Mouse (Mus musculus): ENCODE measurements around the gene Mcoln1. TPM values are rescaled to one million over a fixed set of nuclear protein-coding genes. Genes with fewer than 3 reads are reported as not detected.
A peak's percentile ranks its signal among the peaks of the same experiment; 100 is the strongest.

Mcoln1 gene
- total RNA-seq, 1 experiment from 2014 or later = 29.8 TPM

DNA sequence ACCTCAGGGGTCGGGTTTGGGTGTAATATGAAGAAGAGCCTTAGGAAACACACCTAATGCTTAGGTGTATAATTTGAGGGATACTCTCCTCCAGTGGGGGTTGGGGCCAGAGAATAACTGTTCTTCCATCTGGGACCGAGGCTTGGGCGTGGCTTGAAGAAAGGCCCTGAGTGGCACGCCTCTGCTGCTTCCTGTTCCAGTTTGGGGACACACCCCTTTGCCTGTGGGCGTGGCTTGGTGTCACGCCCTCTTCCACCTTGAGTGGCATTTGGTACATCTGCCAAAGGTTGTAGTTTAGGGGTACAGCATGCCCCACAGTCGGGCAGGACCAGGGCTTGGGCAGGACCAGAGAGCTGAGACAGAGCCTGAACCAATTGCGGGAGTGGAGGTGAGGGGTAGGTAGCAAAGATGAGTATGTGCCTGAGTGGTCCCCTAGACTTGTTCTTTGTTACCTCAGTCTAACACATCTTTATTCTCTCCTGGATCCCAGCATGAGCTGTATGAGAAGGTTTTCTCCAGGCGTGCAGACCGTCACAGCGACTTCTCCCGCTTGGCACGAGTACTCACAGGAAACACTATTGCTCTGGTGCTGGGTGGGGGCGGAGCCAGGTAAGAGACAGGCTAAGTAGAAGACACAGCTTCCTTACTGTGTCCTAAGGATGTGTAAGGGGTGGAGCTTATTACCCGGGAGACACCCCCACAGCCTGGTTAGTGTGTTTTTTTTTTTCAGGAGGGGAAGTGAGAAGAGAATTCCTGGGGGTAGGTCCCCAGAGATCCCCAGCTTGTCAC, 36.0 kb downstream of the Mcoln1 start:
- peak in 1 of 2 experiments; percentile 24; a peak in 1 of 4 replicates for ATAC-seq (replicated peaks in 1 of 2; ENCODE audit: insufficient read depth in 1 of 2, low FRiP score in 2 of 2, low TSS enrichment in 1 of 2, low read depth in 1 of 2, poor library complexity in 2 of 2, severe bottlenecking in 2 of 2)

DNA sequence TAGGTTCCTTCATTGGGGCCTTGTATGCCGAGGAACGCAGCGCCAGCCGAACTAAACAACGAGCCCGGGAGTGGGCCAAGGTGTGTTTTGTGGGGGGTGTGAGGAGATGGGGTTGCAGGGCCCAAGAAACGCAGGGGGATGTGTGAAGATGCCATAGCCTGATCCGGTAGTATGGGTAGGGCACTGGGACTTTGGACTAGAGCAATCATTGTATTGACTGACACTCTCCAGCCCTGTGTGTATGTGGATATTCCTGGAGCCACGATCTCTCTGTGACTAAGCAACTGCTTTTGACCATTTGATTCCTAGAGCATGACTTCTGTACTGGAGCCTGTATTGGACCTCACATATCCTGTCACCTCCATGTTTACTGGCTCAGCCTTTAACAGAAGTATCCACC, 36.7 kb downstream of the Mcoln1 start:
- no peak for ATAC-seq (replicated peaks in 1 of 2; ENCODE audit: insufficient read depth in 1 of 2, low FRiP score in 2 of 2, low TSS enrichment in 1 of 2, low read depth in 1 of 2, poor library complexity in 2 of 2, severe bottlenecking in 2 of 2)

DNA sequence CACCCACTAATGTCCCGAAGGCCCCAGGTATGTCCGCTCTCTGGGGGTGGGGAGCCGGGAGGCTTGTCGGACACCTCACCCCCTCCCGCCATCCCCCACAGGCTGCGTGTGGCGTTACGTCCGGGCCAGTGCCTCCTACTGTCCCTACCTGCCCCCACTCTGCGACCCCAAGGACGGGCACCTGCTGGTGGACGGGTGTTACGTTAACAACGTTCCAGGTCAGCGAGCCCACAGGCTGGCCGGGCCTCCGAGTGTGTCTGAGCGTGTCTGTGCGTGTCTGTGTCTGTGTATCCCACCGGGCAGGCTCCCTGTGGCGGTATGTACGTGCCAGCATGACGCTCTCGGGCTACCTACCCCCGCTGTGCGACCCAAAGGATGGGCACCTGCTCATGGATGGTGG, 37.4 kb downstream of the Mcoln1 start:
- ATAC-seq (replicated peaks in 1 of 2; ENCODE audit: insufficient read depth in 1 of 2, low FRiP score in 2 of 2, low TSS enrichment in 1 of 2, low read depth in 1 of 2, poor library complexity in 2 of 2, severe bottlenecking in 2 of 2) = no peak

DNA sequence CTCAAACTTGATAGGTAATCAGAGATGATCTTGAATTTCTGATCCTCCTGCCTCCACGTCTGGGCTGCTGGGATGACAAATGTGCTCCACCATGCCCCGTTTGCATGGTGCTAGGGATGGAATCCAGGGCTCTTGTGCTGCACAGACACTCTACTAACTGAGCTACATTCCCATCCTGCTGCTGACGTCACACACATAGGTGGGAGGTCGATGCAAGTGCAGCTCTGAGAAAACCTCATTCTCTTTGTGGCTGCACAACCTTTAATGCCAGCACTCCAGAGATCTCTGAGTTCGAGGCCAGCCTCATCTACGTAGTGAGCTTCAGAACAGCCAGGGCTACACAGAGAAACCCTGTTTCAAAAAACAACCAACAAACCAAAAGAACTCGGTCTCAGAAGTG, 38.9 kb downstream of the Mcoln1 start:
- no peak for ATAC-seq (replicated peaks in 1 of 2; ENCODE audit: insufficient read depth in 1 of 2, low FRiP score in 2 of 2, low TSS enrichment in 1 of 2, low read depth in 1 of 2, poor library complexity in 2 of 2, severe bottlenecking in 2 of 2)

DNA sequence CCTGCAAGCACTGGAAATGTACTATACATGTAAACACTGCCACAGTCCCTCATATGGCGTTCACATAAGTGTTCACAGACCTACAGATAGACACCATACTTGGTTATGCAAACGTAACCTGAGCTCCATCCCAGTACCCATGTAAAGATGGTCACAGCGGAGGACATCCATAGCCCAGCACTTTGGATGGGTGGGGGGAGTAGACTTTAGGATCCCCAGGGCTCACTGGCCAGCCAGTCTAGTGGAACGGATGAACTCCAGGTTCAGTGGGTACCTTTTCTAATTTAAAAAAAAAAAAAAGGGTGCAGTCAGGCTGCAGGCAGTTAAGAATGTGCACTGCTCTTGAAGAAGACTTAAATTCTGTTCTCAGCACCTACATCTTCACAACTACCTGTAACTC, 39.8 kb downstream of the Mcoln1 start:
- ATAC-seq (replicated peaks in 1 of 2; ENCODE audit: insufficient read depth in 1 of 2, low FRiP score in 2 of 2, low TSS enrichment in 1 of 2, low read depth in 1 of 2, poor library complexity in 2 of 2, severe bottlenecking in 2 of 2) = no peak

DNA sequence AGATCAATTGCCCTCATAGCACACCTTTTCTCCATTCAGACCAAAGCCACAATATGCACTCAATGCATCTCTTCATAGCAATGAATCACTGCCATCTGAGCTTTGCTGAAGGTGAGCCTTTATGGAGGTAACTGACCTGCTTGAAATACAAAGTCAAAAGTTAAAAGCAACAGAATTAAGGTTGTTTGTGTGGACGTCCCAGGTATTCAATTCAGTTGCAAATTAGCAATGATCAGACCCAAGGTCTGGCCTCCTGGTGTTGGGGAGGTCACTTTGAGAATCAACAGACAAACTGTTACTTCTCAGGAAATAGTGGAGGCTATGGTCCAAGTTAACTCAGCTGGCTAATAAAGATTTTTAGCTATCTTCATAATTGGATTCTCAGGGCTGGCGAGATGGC, 46.3 kb downstream of the Mcoln1 start:
- ATAC-seq (replicated peaks in 1 of 2; ENCODE audit: insufficient read depth in 1 of 2, low FRiP score in 2 of 2, low TSS enrichment in 1 of 2, low read depth in 1 of 2, poor library complexity in 2 of 2, severe bottlenecking in 2 of 2) = no peak

DNA sequence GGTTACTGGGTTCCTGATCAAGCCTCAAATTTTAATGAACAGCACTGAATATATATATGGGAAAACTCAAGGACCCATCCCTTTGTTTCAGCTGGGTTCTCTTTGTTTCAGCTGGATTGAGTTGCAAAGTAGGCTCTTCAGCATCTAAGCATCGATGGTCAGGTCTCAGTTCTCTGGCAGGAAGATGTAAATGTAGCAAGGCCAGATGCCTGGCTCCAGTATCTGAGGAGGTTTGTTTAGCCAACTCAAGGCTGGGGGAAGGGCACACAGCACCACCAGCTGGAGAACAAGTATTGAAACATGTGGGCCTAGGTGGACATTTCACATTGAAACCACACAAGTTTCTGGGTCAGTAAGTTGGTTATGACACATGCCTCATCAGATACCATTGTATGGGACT, 52.0 kb downstream of the Mcoln1 start:
- no peak for ATAC-seq (replicated peaks in 1 of 2; ENCODE audit: insufficient read depth in 1 of 2, low FRiP score in 2 of 2, low TSS enrichment in 1 of 2, low read depth in 1 of 2, poor library complexity in 2 of 2, severe bottlenecking in 2 of 2)

DNA sequence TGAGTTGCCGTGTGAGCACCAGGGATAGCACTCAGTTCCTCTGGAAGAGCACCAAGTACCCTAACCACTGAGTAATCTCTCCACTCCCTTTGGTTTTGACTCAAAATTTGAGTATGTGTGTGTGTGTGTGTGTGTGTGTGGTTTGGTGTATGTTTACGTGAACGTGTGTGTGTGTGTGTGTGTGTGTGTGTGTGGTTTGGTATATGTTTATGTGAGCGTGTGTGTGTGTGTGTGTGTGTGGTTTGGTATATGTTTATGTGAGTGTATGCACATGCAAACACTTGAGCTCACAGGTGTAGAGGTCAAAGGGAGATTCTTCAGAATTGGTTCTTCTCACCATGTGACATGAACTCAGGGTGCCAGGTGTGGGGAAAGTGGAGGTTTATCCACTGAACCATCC, 55.9 kb downstream of the Mcoln1 start:
- ATAC-seq (replicated peaks in 1 of 2; ENCODE audit: insufficient read depth in 1 of 2, low FRiP score in 2 of 2, low TSS enrichment in 1 of 2, low read depth in 1 of 2, poor library complexity in 2 of 2, severe bottlenecking in 2 of 2) = peak; percentile 56 to 71; a peak in 2 of 4 replicates

Other genes starting within 250 kb of the Mcoln1 start
- gene Insr, start 220.8 kb upstream of the Mcoln1 start, total RNA-seq (2017) = 15.3 and 19.0 TPM in 2 replicates
- 40.1 and 40.4 TPM in 2 replicates for gene A430078G23Rik, start 147.0 kb upstream of the Mcoln1 start, total RNA-seq (2017)
- gene Arhgef18, start 107.5 kb upstream of the Mcoln1 start, total RNA-seq (2017) = 39.8 and 51.0 TPM in 2 replicates
- 0.84 and 4.1 TPM in 2 replicates for gene Pex11g, start 32.8 kb upstream of the Mcoln1 start, total RNA-seq (2017)
- gene Tex45, start 29.6 kb upstream of the Mcoln1 start, total RNA-seq (2017) = not detected in 2 replicates
- 10.6 and 11.6 TPM in 2 replicates for gene Zfp358, start 7.3 kb upstream of the Mcoln1 start, total RNA-seq (2017)
- 26.4 and 34.5 TPM in 2 replicates for gene Pnpla6, start 14.9 kb downstream of the Mcoln1 start, total RNA-seq (2017)
- 0.69 and 2.0 TPM in 2 replicates for gene C330021F23Rik, start 67.5 kb downstream of the Mcoln1 start, total RNA-seq (2017)
- gene Camsap3, start 86.8 kb downstream of the Mcoln1 start, total RNA-seq (2017) = 3.9 TPM in 2 replicates
- gene Xab2, start 120.9 kb downstream of the Mcoln1 start, total RNA-seq (2017) = 56.6 and 75.0 TPM in 2 replicates
- 209 and 215 TPM in 2 replicates for gene Pet100, start 121.1 kb downstream of the Mcoln1 start, total RNA-seq (2017)
- not detected in 2 replicates for gene Pcp2, start 125.1 kb downstream of the Mcoln1 start, total RNA-seq (2017)
- 121 and 152 TPM in 2 replicates for gene Stxbp2, start 130.5 kb downstream of the Mcoln1 start, total RNA-seq (2017)
- gene Retn, start 155.3 kb downstream of the Mcoln1 start, total RNA-seq (2017) = not detected in 2 replicates
- 12.9 and 27.0 TPM in 2 replicates for gene Mcemp1, start 165.3 kb downstream of the Mcoln1 start, total RNA-seq (2017)
- gene Fcor, start 171.9 kb downstream of the Mcoln1 start, total RNA-seq (2017) = 5.3 TPM in 1 of 2 replicates, not detected in the other
- gene Trappc5, start 175.8 kb downstream of the Mcoln1 start, total RNA-seq (2017) = 48.3 and 61.2 TPM in 2 replicates
- 1.1 TPM in 1 of 2 replicates, not detected in the other for gene Fcer2a, start 193.7 kb downstream of the Mcoln1 start, total RNA-seq (2017)
- 0.81 TPM in 1 of 2 replicates, not detected in the other for gene Clec4g, start 220.2 kb downstream of the Mcoln1 start, total RNA-seq (2017)
- gene Cd209a, start 248.5 kb downstream of the Mcoln1 start, total RNA-seq (2017) = 1.7 and 1.8 TPM in 2 replicates

Data from hematopoietic stem cell, adult 5-6 weeks (primary cell).